ENCODE assay signal across 8 mouse cellular contexts in the genomic region with DNA sequence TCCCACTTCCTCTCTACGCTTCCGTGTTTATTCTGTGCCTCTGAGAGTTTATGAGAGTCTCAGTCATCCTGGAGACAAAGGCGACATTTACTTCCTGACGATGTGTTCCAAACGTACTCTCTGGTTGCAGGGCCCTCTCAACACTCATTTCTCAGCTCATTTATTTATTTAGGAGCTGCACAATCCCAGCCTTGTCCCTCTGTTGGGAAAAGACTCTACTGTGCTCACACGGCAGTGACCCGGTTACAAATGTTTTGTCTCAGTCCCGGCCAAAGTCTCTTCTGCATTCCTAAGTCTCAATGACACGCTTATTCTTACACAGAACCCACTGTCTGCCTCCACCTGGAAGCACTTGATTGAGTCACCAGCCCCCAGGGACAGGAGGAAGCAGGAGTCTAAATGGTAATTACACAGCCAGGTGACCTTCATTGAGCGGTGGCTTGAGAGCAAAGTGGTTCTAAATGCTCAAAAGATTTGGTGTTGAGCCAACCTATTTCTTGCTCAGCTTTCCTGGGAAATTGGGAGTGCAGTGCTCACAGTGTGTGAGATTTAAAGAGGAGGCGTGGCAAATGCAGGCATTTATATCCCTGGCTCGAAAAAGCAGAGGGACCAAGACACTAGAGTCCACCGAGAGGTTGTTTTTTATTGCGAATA.
DNase-seq lines count a peak whose midpoint lies in the region; ATAC-seq lines count a peak whose summit lies in the region.

No protein-coding gene starts in this region.

- no peak overlapping the region for H3K27ac ChIP-seq in heart, embryonic 12.5 days (ENCODE audit: poor library complexity, severe bottlenecking)
- 0 out of 2 replicates have a peak overlapping the region, but pooled peaks have one; percentile 14 for H3K27ac ChIP-seq in hindbrain, embryonic 11.5 days (ENCODE audit: low read depth, low read length)
- peak overlapping the region; percentile 96 for H3K27ac ChIP-seq in liver, embryonic 15.5 days (replicated peaks)
- peak overlapping the region; percentile 7; the same call in 1 of the 2 replicates for H3K27ac ChIP-seq in stomach, embryonic 16.5 days (ENCODE audit: low read length)

- no peak for DNase-seq in heart, adult 8-10 months (ENCODE audit: low spot score)
- DNase-seq in embryo, embryonic 11 days: peak; percentile 55
- peak; percentile 13 for DNase-seq in hindbrain, embryonic 11.5 days (ENCODE audit: low spot score)
- no peak for DNase-seq in adrenal gland, adult 8-10 months
- no peak for DNase-seq in thymus, postnatal 4 days

- no peaks in the 10 kb centered on the region for H3K9me3 ChIP-seq in heart, embryonic 12.5 days (replicated peaks)
- H3K9me3 ChIP-seq in hindbrain, embryonic 11.5 days (ENCODE audit: control insufficient read depth, low read length): no peaks in the 10 kb centered on the region
- no peaks in the 10 kb centered on the region for H3K9me3 ChIP-seq in liver, embryonic 15.5 days (replicated peaks)
- no peaks in the 10 kb centered on the region for H3K9me3 ChIP-seq in stomach, embryonic 16.5 days (replicated peaks; ENCODE audit: control insufficient read depth, low read length)

- 60% methylated on average over 14 of the region's 14 CpGs for WGBS in heart, embryonic 12.5 days
- WGBS in hindbrain, embryonic 11.5 days: 64% methylated on average over 14 of the region's 14 CpGs
- WGBS in liver, embryonic 15.5 days (ENCODE audit: insufficient replicate concordance): 57% methylated on average over 14 of the region's 14 CpGs
- 34% methylated on average over 14 of the region's 14 CpGs for WGBS in stomach, embryonic 16.5 days

- ATAC-seq in heart, embryonic 12.5 days (ENCODE audit: insufficient number of reproducible peaks, low FRiP score): no peak
- no peak for ATAC-seq in hindbrain, embryonic 11.5 days (ENCODE audit: low FRiP score)
- no peak for ATAC-seq in liver, embryonic 15.5 days (ENCODE audit: insufficient read depth)
- ATAC-seq in stomach, embryonic 16.5 days (ENCODE audit: insufficient read depth, low FRiP score): peak; percentile 26; the same call in 1 of the 2 replicates

- peaks cover 2% of the 10 kb centered on the region for H3K27me3 ChIP-seq in heart, embryonic 12.5 days (replicated peaks)
- no peaks in the 10 kb centered on the region for H3K27me3 ChIP-seq in hindbrain, embryonic 11.5 days (ENCODE audit: control insufficient read depth, insufficient read depth, low read length)
- H3K27me3 ChIP-seq in liver, embryonic 15.5 days: no peaks in the 10 kb centered on the region
- no peaks in the 10 kb centered on the region for H3K27me3 ChIP-seq in stomach, embryonic 16.5 days (ENCODE audit: control insufficient read depth, insufficient read depth, low read length)

- H3K36me3 ChIP-seq in heart, embryonic 12.5 days: no peaks in the 10 kb centered on the region
- no peaks in the 10 kb centered on the region for H3K36me3 ChIP-seq in hindbrain, embryonic 11.5 days (ENCODE audit: control insufficient read depth, insufficient read depth, low read length)
- H3K36me3 ChIP-seq in liver, embryonic 15.5 days (replicated peaks): no peaks in the 10 kb centered on the region
- no peaks in the 10 kb centered on the region for H3K36me3 ChIP-seq in stomach, embryonic 16.5 days (ENCODE audit: control insufficient read depth, insufficient read depth, low read length)

- no peaks in the 10 kb centered on the region; the same call in 1 of the 2 replicates for H3K4me1 ChIP-seq in heart, embryonic 12.5 days (replicated peaks)
- H3K4me1 ChIP-seq in hindbrain, embryonic 11.5 days (replicated peaks; ENCODE audit: control insufficient read depth, insufficient read depth, low read length): no peaks in the 10 kb centered on the region
- H3K4me1 ChIP-seq in liver, embryonic 15.5 days (replicated peaks): peaks cover 67% of the 10 kb centered on the region
- peaks cover 27% of the 10 kb centered on the region for H3K4me1 ChIP-seq in stomach, embryonic 16.5 days (ENCODE audit: control insufficient read depth, insufficient read depth, low read length)

- no peak overlapping the region for H3K4me3 ChIP-seq in heart, embryonic 12.5 days
- no peak overlapping the region for H3K4me3 ChIP-seq in hindbrain, embryonic 11.5 days (ENCODE audit: low read depth, low read length)
- no peak overlapping the region for H3K4me3 ChIP-seq in liver, embryonic 15.5 days (replicated peaks)
- no peak overlapping the region for H3K4me3 ChIP-seq in stomach, embryonic 16.5 days (replicated peaks; ENCODE audit: low read length)

- 0 out of 2 replicates have a peak overlapping the region, but pooled peaks have one; percentile 9 for H3K4me2 ChIP-seq in heart, embryonic 12.5 days
- no peak overlapping the region for H3K4me2 ChIP-seq in hindbrain, embryonic 11.5 days (replicated peaks; ENCODE audit: low read depth, low read length)
- H3K4me2 ChIP-seq in liver, embryonic 15.5 days: peak overlapping the region; percentile 57
- H3K4me2 ChIP-seq in stomach, embryonic 16.5 days (ENCODE audit: low read depth, low read length): no peak overlapping the region

- H3K9ac ChIP-seq in heart, embryonic 12.5 days: no peak overlapping the region
- H3K9ac ChIP-seq in hindbrain, embryonic 11.5 days (ENCODE audit: low read depth, low read length): no peak overlapping the region
- H3K9ac ChIP-seq in liver, embryonic 15.5 days: peak overlapping the region; percentile 49; the same call in 1 of the 2 replicates
- no peak overlapping the region for H3K9ac ChIP-seq in stomach, embryonic 16.5 days (ENCODE audit: low read length)

Comparison
In these comparisons a context has a peak if more than half of its experiments do, and no peak if none do; other contexts are left out.
1. H3K4me2 ChIP-seq: peak in heart, embryonic 12.5 days (single experiment) and liver, embryonic 15.5 days (single experiment); none in hindbrain, embryonic 11.5 days (single experiment) and stomach, embryonic 16.5 days (single experiment).
2. DNase-seq: peak in embryo, embryonic 11 days (single experiment) and hindbrain, embryonic 11.5 days (single experiment); none in heart, adult 8-10 months (single experiment), adrenal gland, adult 8-10 months (single experiment) and thymus, postnatal 4 days (single experiment).